Mouse (Mus musculus) forebrain, embryonic 16.5 days (tissue): ENCODE data around the gene 4933405L10Rik. TPM values are rescaled to one million over a fixed set of nuclear protein-coding genes. Genes with fewer than 3 reads are reported as not detected.

Experiments used
- ATAC-seq: fragments of 200-750 bp; cut with Nextera tagmentation; 2 replicates; pipeline ENCODE4 v1.8.0; 2017; ENCODE audit warnings: mild to moderate bottlenecking, moderate library complexity
- H3K27ac ChIP-seq: fragments of 300-500 bp; sonication (generic); 2 replicates; pipeline ENCODE4 v1.5.1; 2014; ENCODE audit warnings: low read length, control low read depth
- H3K27me3 ChIP-seq: fragments of 300-500 bp; sonication (generic); replicated peaks from 2 replicates; pipeline ENCODE4 v1.6.1; 2014; ENCODE audit warnings: low read length; ENCODE audit not compliant: control insufficient read depth, insufficient read depth
- H3K36me3 ChIP-seq: fragments of 300-500 bp; sonication (generic); 2 replicates; pipeline ENCODE4 v1.6.1; 2014; ENCODE audit not compliant: control insufficient read depth, insufficient read depth
- H3K4me1 ChIP-seq: fragments of 300-500 bp; sonication (generic); replicated peaks from 2 replicates; pipeline ENCODE4 v1.6.1; 2014; ENCODE audit warnings: low read length; ENCODE audit not compliant: control insufficient read depth, insufficient read depth
- H3K4me2 ChIP-seq: fragments of 300-500 bp; sonication (generic); 2 replicates; pipeline ENCODE4 v1.6.1; 2014; ENCODE audit warnings: mild to moderate bottlenecking, low read length, control low read depth
- H3K4me3 ChIP-seq: fragments of 300-500 bp; sonication (generic); replicated peaks from 2 replicates; pipeline ENCODE4 v1.5.1; 2014; ENCODE audit warnings: mild to moderate bottlenecking, low read length, control low read depth
- H3K9ac ChIP-seq: fragments of 300-500 bp; sonication (generic); replicated peaks from 2 replicates; pipeline ENCODE4 v1.6.1; 2014; ENCODE audit warnings: low read depth, low read length, control low read depth
- H3K9me3 ChIP-seq: fragments of 300-500 bp; sonication (generic); 2 replicates; pipeline ENCODE4 v1.6.1; 2016; ENCODE audit warnings: low read length; ENCODE audit not compliant: control insufficient read depth
- WGBS: fragments of 180-500 bp; shearing (Covaris S2); extraction: QIAGEN DNeasy Blood & Tissue Kit; methylation state at CpG from one replicate; pipeline ENCODE4 v1.1.7; 2014; 5-methylcytosine and 5-hydroxymethylcytosine counted together
- polyA plus RNA-seq: library from polyadenylated mRNA; unstranded; fragments of >200 nt; fragmentation: Nextera tagmentation; extraction: Ambion mirVana; gene quantifications from 2 replicates; pipeline ENCODE4 v1.2.1, GENCODE M21; 2015

Gene 4933405L10Rik
- polyA plus RNA-seq, 1 experiment from 2014 or later, result 0.32 TPM

- 89% methylated on average over 5 of the region's 5 CpGs for WGBS
- Histone ChIP-seq H3K9me3 (no peaks in the 10 kb centered on the region), H3K36me3 (peaks cover 12% of the 10 kb centered on the region; the same call in 1 of the 2 replicates), H3K27ac (no peak overlapping the region), H3K4me1 (peaks cover 39% of the 10 kb centered on the region), H3K4me2 (no peak overlapping the region), H3K9ac (no peak overlapping the region), H3K27me3 (no peaks in the 10 kb centered on the region), H3K4me3 (no peak overlapping the region)
- no peak for ATAC-seq
Observed at GRCm38 (mm10) chr8:105698734-105699133, 8.7 kb upstream of the 4933405L10Rik start.

- no peak for ATAC-seq
- Histone ChIP-seq H3K9ac (peak overlapping the region; percentile 73; the same call in 1 of the 2 replicates), H3K4me2 (peak overlapping the region; percentile 95), H3K27ac (no peak overlapping the region), H3K27me3 (no peaks in the 10 kb centered on the region), H3K4me1 (peaks cover 33% of the 10 kb centered on the region), H3K4me3 (peak overlapping the region; percentile 74), H3K36me3 (peaks cover 12% of the 10 kb centered on the region; the same call in 1 of the 2 replicates), H3K9me3 (no peaks in the 10 kb centered on the region)
- WGBS, result 89% methylated on average over 11 of the region's 11 CpGs
Observed at GRCm38 (mm10) chr8:105699488-105700215, 7.8 kb upstream of the 4933405L10Rik start.

- ATAC-seq, result peak; percentile 47
- H3K9ac ChIP-seq, result peak overlapping the region; percentile 73
- no peaks in the 10 kb centered on the region for H3K9me3 ChIP-seq
- peak overlapping the region; percentile 74 for H3K4me3 ChIP-seq
- WGBS, result under 1% methylated on average over 21 of the region's 21 CpGs
- peak overlapping the region; percentile 95 for H3K4me2 ChIP-seq
- H3K4me1 ChIP-seq, result peaks cover 23% of the 10 kb centered on the region
- no peaks in the 10 kb centered on the region for H3K27me3 ChIP-seq
- peak overlapping the region; percentile 97 for H3K27ac ChIP-seq
- peaks cover 10% of the 10 kb centered on the region; the same call in 1 of the 2 replicates for H3K36me3 ChIP-seq
Observed at GRCm38 (mm10) chr8:105700566-105700965, 6.9 kb upstream of the 4933405L10Rik start.

DNA sequence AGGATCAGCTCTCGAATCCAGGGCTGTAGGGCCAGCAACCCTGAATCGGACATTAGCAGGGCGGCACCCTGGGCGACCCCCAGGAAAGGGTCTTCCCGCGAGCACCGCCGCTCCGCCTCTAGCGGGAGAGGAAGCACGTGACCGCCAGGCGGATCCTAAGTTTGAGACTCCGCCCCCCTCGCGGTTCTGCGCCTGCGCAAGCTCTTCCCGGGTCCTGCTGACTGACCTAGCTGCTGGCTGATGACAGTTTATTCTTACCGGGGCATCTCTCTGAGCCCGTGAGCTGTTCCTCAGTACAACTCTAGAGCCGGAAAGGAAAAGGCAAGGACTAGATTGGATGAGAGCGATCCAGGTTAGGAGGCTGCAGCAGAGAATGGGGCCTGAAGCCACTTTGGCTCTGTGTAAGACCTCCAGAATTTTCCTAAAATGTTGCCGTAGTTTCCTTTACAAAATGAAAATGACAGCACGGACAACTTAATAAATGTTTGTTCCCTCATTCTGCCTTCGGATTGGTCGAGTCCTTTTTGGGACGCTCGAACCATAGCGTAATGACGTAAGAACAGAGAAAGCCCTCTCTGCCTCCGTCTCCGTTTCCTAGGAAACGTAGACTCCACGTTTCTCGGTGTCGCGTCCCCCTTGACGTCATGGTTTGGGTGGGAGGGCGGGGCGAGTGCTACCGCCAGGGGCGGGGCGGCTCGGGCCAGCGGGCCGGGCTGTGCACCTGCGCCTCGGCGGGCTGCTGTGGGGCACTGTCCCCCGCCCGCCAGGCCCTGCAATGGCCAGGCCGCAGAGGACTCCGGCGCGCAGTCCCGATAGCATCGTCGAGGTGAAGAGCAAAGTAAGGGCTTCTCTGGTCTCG is 6.3 kb upstream of the 4933405L10Rik start, which contains the start of the genes Acd and Pard6a:
Acd (minus strand) TSS at position 137 of the 859 bp plus-strand sequence.
Pard6a (plus strand) TSS at position 183 of the 859 bp plus-strand sequence.
- peak within 1 kb of the TSS; percentile 95 for H3K4me2 ChIP-seq
- WGBS, result under 1% methylated on average over 60 of the region's 60 CpGs
- H3K4me3 ChIP-seq, result peak within 1 kb of the TSS; percentile 74
- no peaks in the 10 kb centered on the region for H3K27me3 ChIP-seq
- H3K36me3 ChIP-seq, result peaks cover 9% of the 10 kb centered on the region; the same call in 1 of the 2 replicates
- peaks cover 23% of the 10 kb centered on the region for H3K4me1 ChIP-seq
- peak within 1 kb of the TSS; percentile 97 for H3K27ac ChIP-seq
- peak within 1 kb of the TSS; percentile 73 for H3K9ac ChIP-seq
- H3K9me3 ChIP-seq, result no peaks in the 10 kb centered on the region
- ATAC-seq, result peak; percentile 84

DNA sequence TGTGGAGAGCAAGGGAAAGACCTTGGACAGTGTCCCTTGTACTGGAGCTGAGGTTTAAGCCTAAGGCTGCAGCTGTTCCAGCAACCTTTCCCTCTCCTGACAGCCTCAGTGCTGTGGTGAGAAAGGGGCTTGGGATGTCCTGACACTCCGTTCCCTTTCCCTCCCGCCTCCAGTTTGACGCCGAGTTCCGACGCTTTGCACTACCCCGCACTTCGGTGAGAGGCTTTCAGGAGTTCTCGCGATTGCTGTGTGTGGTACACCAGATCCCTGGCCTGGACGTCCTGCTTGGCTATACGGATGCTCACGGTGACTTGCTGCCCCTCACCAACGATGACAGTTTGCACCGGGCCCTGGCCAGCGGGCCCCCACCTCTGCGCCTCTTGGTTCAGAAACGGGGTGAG is 5.5 kb upstream of the 4933405L10Rik start:
- H3K9me3 ChIP-seq, result no peaks in the 10 kb centered on the region
- peak; percentile 5 for ATAC-seq
- peak overlapping the region; percentile 95 for H3K4me2 ChIP-seq
- 33% methylated on average over 18 of the region's 18 CpGs for WGBS
- H3K9ac ChIP-seq, result peak overlapping the region; percentile 55
- peaks cover 27% of the 10 kb centered on the region for H3K4me1 ChIP-seq
- H3K27me3 ChIP-seq, result no peaks in the 10 kb centered on the region
- peak overlapping the region; percentile 97 for H3K27ac ChIP-seq
- peak overlapping the region; percentile 74 for H3K4me3 ChIP-seq
- H3K36me3 ChIP-seq, result peaks cover 7% of the 10 kb centered on the region; the same call in 1 of the 2 replicates

- ATAC-seq, result no peak
Observed at GRCm38 (mm10) chr8:105702731-105703415, 4.6 kb upstream of the 4933405L10Rik start.

DNA sequence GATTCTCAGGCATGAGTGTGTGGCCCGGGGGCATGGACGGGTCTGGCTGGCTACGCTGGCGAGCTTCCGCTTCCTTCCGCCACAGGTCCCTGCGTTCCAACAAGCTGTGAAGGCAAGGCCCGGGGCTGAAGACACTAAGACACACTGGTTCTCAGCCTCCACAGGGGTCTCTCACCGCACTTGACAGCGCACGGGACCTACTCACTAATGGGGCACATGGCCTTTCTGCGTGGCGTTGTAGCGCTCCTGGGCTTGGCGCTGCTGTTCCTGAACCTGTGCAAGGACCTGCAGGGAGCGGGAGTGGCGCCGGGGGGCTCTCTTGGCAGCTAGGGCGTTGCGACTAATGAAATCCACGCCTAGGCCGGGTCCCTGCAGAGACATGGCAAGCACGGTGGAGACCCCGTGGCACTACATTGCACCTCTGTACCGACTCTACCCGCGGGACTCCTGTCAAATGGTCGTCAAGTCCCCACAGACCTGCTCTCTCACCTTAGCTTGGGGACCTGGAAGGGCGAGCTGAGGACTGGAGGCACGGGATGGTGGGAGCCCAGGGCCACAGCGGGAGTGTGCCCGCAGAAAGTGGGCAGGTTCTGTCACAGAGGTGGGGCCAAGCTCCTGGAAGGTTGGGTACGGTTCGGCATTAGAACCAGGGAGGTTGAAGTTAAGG is 3.2 kb upstream of the 4933405L10Rik start:
- Histone ChIP-seq H3K9ac (no peak overlapping the region), H3K4me2 (no peak overlapping the region), H3K4me3 (no peak overlapping the region), H3K36me3 (peaks cover 2% of the 10 kb centered on the region; the same call in 1 of the 2 replicates), H3K27ac (no peak overlapping the region), H3K9me3 (no peaks in the 10 kb centered on the region), H3K4me1 (peaks cover 36% of the 10 kb centered on the region), H3K27me3 (no peaks in the 10 kb centered on the region)
- ATAC-seq, result no peak
- 92% methylated on average over 34 of the region's 34 CpGs for WGBS

More at GRCm38 (mm10) chr8:105702731-105703415, 4.6 kb upstream of the 4933405L10Rik start:
- Histone ChIP-seq H3K27ac (no peak overlapping the region), H3K4me1 (peaks cover 34% of the 10 kb centered on the region), H3K27me3 (no peaks in the 10 kb centered on the region), H3K4me3 (no peak overlapping the region), H3K9me3 (no peaks in the 10 kb centered on the region), H3K4me2 (no peak overlapping the region), H3K9ac (no peak overlapping the region), H3K36me3 (peaks cover 4% of the 10 kb centered on the region; the same call in 1 of the 2 replicates)
- 91% methylated on average over 24 of the region's 24 CpGs for WGBS

- ATAC-seq, result no peak
- Histone ChIP-seq H3K4me3 (no peak overlapping the region), H3K27ac (no peak overlapping the region), H3K27me3 (no peaks in the 10 kb centered on the region), H3K4me2 (no peak overlapping the region), H3K9ac (no peak overlapping the region), H3K4me1 (peaks cover 31% of the 10 kb centered on the region), H3K36me3 (peaks cover 2% of the 10 kb centered on the region; the same call in 1 of the 2 replicates), H3K9me3 (no peaks in the 10 kb centered on the region)
- 92% methylated on average over 6 of the region's 6 CpGs for WGBS
Observed at GRCm38 (mm10) chr8:105704955-105705354, 2.5 kb upstream of the 4933405L10Rik start.
